Mouse (Mus musculus) embryonic facial prominence, embryonic 13.5 days (tissue): ENCODE data around the gene Bphl. TPM values are rescaled to one million over a fixed set of nuclear protein-coding genes. Genes with fewer than 3 reads are reported as not detected.
"Not testable (repeated sequence)": the region's sequence is repeated elsewhere in the genome, so short reads cannot be mapped to it uniquely, and the experiment has no call there.

Experiments
- ATAC-seq: fragments of 200-750 bp; cut with Nextera tagmentation; 2 replicates; pipeline ENCODE4 v1.8.0; 2017; ENCODE audit warnings: low read depth; ENCODE audit not compliant: insufficient number of reproducible peaks, insufficient read depth, low FRiP score, low TSS enrichment
- H3K27ac ChIP-seq: fragments of 300-500 bp; sonication (generic); 2 replicates; pipeline ENCODE4 v1.5.1; 2015; ENCODE audit warnings: moderate library complexity, mild to moderate bottlenecking, inconsistent platforms
- H3K27me3 ChIP-seq: fragments of 300-500 bp; sonication (generic); 2 replicates; pipeline ENCODE4 v1.6.1; 2015; ENCODE audit warnings: mild to moderate bottlenecking, inconsistent platforms
- H3K36me3 ChIP-seq: fragments of 300-500 bp; sonication (generic); 2 replicates; pipeline ENCODE4 v1.6.1; 2015; ENCODE audit warnings: mild to moderate bottlenecking, inconsistent platforms
- H3K4me1 ChIP-seq: fragments of 300-500 bp; sonication (generic); 2 replicates; pipeline ENCODE4 v1.6.1; 2015; ENCODE audit warnings: inconsistent platforms
- H3K4me2 ChIP-seq: fragments of 300-500 bp; sonication (generic); 2 replicates; pipeline ENCODE4 v1.6.1; 2015; ENCODE audit warnings: moderate library complexity, mild to moderate bottlenecking, inconsistent platforms
- H3K4me3 ChIP-seq: fragments of 300-500 bp; sonication (generic); 2 replicates; pipeline ENCODE4 v1.5.1; 2015; ENCODE audit warnings: mild to moderate bottlenecking, inconsistent platforms
- H3K9ac ChIP-seq: fragments of 300-500 bp; sonication (generic); 2 replicates; pipeline ENCODE4 v1.6.1; 2015; ENCODE audit warnings: mild to moderate bottlenecking, inconsistent platforms
- H3K9me3 ChIP-seq: fragments of 300-500 bp; sonication (generic); 2 replicates; pipeline ENCODE4 v1.6.1; 2016; ENCODE audit warnings: inconsistent platforms
- WGBS: fragments of 180-500 bp; shearing (Covaris S2); methylation state at CpG from one replicate; pipeline ENCODE4 v1.1.7; 2015; ENCODE audit warnings: mixed read lengths; 5-methylcytosine and 5-hydroxymethylcytosine counted together
- polyA plus RNA-seq: library from polyadenylated mRNA; unstranded; fragments of >200 nt; fragmentation: Nextera tagmentation; extraction: Ambion mirVana; gene quantifications from 2 replicates; pipeline ENCODE4 v1.2.1, GENCODE M21; 2015

Gene Bphl
- polyA plus RNA-seq, 1 experiment from 2014 or later: 50.8 TPM

DNA sequence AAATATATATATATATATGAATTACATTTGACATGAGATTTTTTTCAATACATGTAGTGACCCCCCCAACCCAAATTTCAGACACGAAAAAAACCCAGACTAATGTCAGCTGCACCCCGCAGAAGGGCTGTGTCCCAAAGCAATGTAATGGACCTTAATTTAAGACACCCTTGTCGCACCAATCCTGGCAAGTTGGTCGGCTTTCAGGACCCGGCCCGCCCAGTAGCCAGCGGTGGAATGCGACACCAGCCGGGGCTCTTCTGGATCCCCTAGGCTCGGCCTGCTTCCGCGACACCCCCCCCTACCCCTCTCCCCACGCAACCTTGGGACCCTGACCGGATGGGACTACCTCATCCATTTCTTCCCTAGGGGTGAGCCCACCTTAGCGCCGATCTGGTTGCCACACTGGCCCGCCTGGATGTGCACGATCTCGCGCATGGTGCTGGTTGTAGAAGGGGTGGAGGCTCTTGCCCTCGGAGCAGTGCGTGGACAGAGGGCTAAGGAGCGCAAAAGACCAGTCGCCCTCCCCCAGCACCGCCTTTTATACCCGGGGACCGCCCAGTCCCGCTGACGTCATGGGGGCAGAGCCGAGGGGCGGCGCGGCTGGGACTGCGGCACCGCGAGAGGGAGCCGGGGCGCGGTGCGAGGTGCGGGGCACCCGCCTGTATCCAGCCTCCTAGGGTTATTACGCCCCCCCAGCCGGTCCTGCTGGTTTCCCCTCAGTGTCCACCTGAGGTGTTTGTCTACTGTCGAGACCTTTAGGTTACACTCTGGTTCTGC lies 40.3 kb downstream of the Bphl start, which contains the start of gene Tubb2a:
Tubb2a (minus strand) TSS at position 516 of the 780 bp plus-strand sequence.
- H3K27me3 ChIP-seq: no peaks in the 10 kb centered on the region
- peak within 1 kb of the TSS; percentile 86 for H3K4me2 ChIP-seq
- H3K9ac ChIP-seq: peak within 1 kb of the TSS; percentile 82
- under 1% methylated on average over 45 of the region's 45 CpGs for WGBS
- peak within 1 kb of the TSS; percentile 64 for H3K27ac ChIP-seq
- ATAC-seq: peak; percentile 89
- peak within 1 kb of the TSS; percentile 71 for H3K4me3 ChIP-seq
- peaks cover 18% of the 10 kb centered on the region for H3K4me1 ChIP-seq
- H3K36me3 ChIP-seq: peaks cover 9% of the 10 kb centered on the region
- no peaks in the 10 kb centered on the region for H3K9me3 ChIP-seq

DNA sequence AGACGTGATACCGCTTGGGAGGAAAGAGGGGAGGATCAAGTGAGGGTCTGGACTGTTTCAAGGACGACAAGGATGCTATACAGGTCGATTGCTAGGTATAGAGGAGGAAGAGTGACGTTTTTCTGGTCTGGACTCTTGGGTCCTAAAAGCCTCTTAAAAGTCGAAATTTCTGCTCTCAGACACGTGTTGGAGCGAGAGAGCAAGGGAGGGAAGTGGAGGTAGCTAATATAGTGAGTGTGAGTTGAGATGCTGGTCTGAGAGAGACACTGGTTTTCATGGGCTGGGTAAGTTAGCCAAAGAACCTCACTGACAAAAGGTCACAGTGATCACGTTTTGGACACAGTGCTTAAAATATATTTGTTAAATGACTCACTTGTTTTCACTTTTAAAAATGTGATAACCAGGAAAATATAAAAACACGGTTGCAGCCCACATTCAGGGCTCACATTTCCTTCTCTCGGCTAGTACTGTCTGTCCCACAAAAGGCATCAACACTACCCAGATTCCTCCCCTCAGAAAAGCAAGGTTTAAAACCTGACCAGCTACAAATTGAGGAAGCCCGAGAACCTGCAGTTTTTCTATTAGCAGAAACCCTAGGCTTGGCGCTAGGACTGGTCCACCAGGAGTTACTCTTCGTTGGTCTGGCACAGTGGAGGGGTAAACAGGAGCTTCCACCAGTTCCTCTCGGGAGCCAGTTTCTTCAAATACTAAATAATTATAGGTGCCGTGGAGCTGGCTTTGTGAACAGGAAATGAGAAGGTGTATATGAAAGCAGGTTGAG lies 41.3 kb downstream of the Bphl start:
- peaks cover 9% of the 10 kb centered on the region for H3K36me3 ChIP-seq
- no peak for ATAC-seq
- H3K9me3 ChIP-seq: no peaks in the 10 kb centered on the region
- peak overlapping the region; percentile 82 for H3K9ac ChIP-seq
- WGBS: 34% methylated on average over 16 of the region's 16 CpGs
- peak overlapping the region; percentile 86 for H3K4me2 ChIP-seq
- peak overlapping the region; percentile 71 for H3K4me3 ChIP-seq
- no peak overlapping the region for H3K27ac ChIP-seq
- peaks cover 18% of the 10 kb centered on the region for H3K4me1 ChIP-seq
- no peaks in the 10 kb centered on the region for H3K27me3 ChIP-seq

DNA sequence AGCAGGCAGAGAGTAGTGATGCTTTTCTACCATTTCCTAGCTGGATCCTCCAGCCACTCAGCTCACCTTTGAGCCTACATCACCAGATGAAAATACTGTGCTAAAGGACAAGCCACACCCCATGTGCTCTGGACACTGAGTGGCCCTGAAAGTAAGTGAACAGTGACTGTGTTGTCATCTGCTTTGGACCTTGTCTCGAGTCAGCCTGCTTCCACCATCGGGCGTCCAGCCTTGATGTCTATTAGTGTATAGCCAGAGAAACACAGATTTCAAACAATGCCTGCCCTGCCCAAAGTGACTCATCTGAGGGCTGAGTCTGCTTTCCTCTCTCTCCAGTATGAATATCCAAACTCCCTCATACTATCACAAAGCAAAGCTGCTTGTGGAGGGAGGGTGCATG lies 42.4 kb downstream of the Bphl start:
- H3K4me1 ChIP-seq: peaks cover 18% of the 10 kb centered on the region
- H3K36me3 ChIP-seq: peaks cover 9% of the 10 kb centered on the region
- 76% methylated on average over 3 of the region's 3 CpGs for WGBS
- ATAC-seq: no peak
- no peak overlapping the region for H3K4me2 ChIP-seq
- no peaks in the 10 kb centered on the region for H3K27me3 ChIP-seq
- H3K9ac ChIP-seq: no peak overlapping the region
- H3K9me3 ChIP-seq: no peaks in the 10 kb centered on the region
- H3K27ac ChIP-seq: no peak overlapping the region
- H3K4me3 ChIP-seq: no peak overlapping the region

DNA sequence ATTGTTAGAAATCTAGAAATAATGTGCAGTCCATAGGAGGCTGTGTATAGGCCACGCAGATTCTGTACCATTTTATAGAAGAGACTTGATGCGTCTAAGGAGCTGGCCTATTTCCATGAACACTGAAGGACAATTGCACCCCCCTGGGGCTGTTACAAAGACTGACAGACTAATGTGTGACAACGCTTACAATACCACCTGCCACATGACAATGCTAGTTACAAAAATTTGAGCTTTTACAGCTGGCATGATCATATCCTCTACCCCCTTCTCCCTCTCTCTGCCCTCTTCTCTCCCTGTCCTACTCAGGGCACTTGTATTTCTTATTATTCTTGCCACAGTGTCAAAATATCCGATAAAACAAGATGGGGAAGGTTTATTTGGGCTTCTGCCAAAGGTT lies 44.5 kb downstream of the Bphl start:
- Histone ChIP-seq H3K4me3 (no peak overlapping the region), H3K27ac (no peak overlapping the region), H3K36me3 (no peaks in the 10 kb centered on the region), H3K27me3 (no peaks in the 10 kb centered on the region), H3K9me3 (no peaks in the 10 kb centered on the region), H3K9ac (no peak overlapping the region), H3K4me2 (no peak overlapping the region), H3K4me1 (peaks cover 10% of the 10 kb centered on the region)
- no peak for ATAC-seq
- 90% methylated on average over 4 of the region's 4 CpGs for WGBS

DNA sequence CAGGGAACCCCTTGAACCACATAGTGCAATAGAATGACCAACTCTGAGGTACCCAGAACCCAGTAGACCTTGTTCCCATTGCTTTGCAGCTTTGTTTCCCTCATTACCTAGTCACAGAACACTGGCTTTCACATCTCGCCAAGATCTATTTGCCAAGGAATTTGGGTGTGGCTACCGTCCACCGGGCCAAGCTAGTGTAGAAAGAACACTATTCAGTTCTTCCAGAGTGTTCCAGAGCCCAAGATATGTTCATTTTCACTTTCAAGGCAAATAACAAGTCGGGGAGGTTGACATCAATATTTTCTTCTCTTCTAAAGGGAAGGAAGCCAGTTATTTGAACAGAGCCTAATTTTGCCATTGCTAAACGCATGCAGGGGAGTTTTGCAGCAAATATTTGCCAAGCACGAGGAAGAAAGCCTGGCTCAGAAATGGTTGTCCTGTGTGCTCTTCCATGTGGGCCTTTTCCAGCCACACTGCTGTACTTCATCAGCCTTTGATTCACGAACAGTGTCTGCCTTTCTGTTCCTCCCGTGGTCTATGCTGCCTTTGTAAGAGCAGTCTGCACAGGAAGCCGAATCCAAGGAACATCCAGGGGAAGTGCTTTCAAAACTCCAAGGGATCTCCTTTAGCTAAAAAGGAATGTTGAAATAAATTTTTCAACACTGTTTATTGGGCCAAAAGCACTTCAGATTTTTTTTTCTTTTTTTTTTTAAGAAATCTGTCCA lies 46.8 kb downstream of the Bphl start:
- Histone ChIP-seq H3K4me3 (no peak overlapping the region), H3K27ac (no peak overlapping the region), H3K9me3 (no peaks in the 10 kb centered on the region)

DNA sequence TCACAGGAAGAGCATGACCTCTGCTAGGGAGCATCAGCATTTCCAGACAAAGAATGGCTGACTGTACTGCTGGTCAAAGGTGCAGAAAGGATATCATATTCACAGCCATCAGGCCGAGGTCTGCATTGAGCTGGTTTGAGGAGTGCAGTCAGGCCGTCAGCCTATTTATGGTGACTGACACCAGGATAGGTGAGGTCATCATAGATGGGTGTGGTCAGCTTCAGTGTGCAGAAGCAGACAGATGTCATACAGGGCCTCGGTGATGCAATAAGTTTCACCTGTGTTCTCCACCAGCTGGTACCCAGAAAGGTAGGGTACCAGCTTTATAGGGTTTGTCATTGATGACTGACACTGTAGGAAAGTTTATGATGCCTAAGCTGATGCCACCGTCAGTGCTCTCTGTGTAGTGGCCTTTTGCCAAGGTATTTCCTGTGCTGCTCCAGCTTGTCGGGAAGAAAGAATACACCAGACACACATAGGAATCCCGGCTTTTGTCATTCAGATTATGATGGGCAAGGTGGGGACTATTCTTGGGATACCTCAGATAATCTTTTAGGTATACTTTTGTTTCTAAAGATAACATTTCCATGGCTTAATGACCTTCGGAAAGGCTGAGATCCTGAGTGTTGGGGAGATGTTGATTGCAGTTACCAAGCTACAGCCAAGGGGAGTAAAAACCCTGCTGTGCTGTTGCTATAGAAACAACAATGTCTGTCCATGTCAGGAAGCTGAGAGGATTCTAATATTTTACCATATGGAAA lies 49.8 kb downstream of the Bphl start:
- no peak overlapping the region for H3K27ac ChIP-seq
- no peaks in the 10 kb centered on the region for H3K27me3 ChIP-seq
- ATAC-seq: no peak
- H3K36me3 ChIP-seq: no peaks in the 10 kb centered on the region
- H3K4me1 ChIP-seq: peaks cover 11% of the 10 kb centered on the region
- no peak overlapping the region for H3K4me2 ChIP-seq
- no peak overlapping the region for H3K4me3 ChIP-seq
- H3K9me3 ChIP-seq: no peaks in the 10 kb centered on the region
- no peak overlapping the region for H3K9ac ChIP-seq
- WGBS: 59% methylated on average over 7 of the region's 7 CpGs

More for the DNA sequence above, 46.8 kb downstream of the Bphl start:
- Histone ChIP-seq H3K36me3 (no peaks in the 10 kb centered on the region), H3K4me2 (no peak overlapping the region), H3K27me3 (no peaks in the 10 kb centered on the region), H3K4me1 (peaks cover 8% of the 10 kb centered on the region), H3K9ac (no peak overlapping the region)
- 61% methylated on average over 9 of the region's 9 CpGs for WGBS
- ATAC-seq: no peak

DNA sequence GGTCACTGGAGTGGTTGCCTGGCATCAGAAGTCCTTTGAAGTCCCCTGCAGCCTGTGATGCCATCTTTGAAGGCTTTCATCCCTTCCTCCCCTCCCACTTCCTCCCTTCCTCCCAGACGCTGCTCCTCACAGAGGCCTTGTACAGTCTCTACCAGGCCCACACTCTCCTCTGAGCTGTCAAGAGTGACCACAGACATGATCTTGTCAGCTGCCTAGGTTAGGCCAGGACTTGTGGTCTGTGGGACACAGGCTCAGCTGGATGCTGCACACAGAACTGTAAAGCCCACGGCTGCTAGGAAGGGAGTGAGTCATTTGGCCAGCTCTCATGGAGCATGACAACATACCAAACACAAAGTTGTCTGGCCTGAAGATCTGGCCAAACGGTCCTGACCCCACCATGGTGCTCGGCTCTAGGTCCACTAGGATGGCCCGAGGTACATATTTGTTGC lies 50.8 kb downstream of the Bphl start:
- ATAC-seq, H3K9me3 ChIP-seq, H3K36me3 ChIP-seq, H3K4me2 ChIP-seq, H3K9ac ChIP-seq, H3K27me3 ChIP-seq, H3K4me3 ChIP-seq: not testable (repeated sequence)
- H3K27ac ChIP-seq: 0 out of 2 replicates have a peak overlapping the region, but pooled peaks have one; percentile 16
- peaks cover 11% of the 10 kb centered on the region for H3K4me1 ChIP-seq
- WGBS: 63% methylated on average over 5 of the region's 5 CpGs

DNA sequence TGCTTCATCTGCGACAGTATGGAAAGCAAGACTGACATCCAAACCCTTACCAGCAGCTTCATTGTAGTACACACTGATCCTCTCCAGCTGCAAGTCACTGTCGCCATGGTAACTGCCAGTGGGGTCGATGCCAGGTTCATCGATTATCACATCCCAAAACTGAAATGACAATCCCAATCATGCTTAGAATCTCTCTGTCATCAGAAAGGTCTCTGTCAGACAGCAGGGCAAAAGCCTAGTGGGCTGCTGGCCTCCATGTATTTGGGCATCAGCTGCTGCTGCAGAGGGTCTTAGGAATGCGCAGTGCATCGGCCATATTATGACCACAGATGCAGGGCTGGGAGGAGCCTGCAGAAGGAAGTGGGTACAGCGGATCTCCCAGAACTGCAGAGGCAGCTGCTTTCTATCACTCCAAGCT lies 51.5 kb downstream of the Bphl start:
- 38% methylated on average over 7 of the region's 7 CpGs for WGBS
- ATAC-seq: no peak
- H3K4me2 ChIP-seq: peak overlapping the region; percentile 33
- H3K9ac ChIP-seq: no peak overlapping the region
- peak overlapping the region; percentile 48; the same call in 1 of the 2 replicates for H3K27ac ChIP-seq
- no peak overlapping the region for H3K4me3 ChIP-seq
- no peaks in the 10 kb centered on the region for H3K9me3 ChIP-seq
- no peaks in the 10 kb centered on the region for H3K36me3 ChIP-seq
- peaks cover 11% of the 10 kb centered on the region for H3K4me1 ChIP-seq
- H3K27me3 ChIP-seq: no peaks in the 10 kb centered on the region

DNA sequence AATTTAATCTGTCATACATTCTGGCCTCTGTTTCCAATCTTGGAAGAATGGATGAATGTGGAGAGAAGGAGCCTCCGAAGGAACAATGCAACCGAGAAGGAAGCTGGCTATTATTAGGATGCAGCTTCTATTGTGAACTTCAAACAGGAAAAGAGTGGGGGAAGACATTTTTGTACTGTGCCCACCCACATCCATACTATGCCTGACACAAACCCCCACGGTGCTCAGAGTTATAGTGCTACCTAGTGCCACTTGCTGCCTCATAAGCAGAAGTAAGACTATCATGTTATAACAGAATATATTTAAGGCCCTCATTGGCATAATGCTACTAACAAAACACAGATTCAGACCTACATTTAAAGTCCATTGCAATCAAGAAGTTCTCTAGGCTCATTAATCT lies 52.0 kb downstream of the Bphl start:
- Histone ChIP-seq H3K4me2 (peak overlapping the region; percentile 33), H3K36me3 (no peaks in the 10 kb centered on the region), H3K27me3 (no peaks in the 10 kb centered on the region), H3K4me1 (peaks cover 11% of the 10 kb centered on the region), H3K4me3 (no peak overlapping the region), H3K9ac (no peak overlapping the region), H3K27ac (peak overlapping the region; percentile 48; the same call in 1 of the 2 replicates), H3K9me3 (no peaks in the 10 kb centered on the region)
- WGBS: 31% methylated on average over 3 of the region's 3 CpGs
- ATAC-seq: no peak

DNA sequence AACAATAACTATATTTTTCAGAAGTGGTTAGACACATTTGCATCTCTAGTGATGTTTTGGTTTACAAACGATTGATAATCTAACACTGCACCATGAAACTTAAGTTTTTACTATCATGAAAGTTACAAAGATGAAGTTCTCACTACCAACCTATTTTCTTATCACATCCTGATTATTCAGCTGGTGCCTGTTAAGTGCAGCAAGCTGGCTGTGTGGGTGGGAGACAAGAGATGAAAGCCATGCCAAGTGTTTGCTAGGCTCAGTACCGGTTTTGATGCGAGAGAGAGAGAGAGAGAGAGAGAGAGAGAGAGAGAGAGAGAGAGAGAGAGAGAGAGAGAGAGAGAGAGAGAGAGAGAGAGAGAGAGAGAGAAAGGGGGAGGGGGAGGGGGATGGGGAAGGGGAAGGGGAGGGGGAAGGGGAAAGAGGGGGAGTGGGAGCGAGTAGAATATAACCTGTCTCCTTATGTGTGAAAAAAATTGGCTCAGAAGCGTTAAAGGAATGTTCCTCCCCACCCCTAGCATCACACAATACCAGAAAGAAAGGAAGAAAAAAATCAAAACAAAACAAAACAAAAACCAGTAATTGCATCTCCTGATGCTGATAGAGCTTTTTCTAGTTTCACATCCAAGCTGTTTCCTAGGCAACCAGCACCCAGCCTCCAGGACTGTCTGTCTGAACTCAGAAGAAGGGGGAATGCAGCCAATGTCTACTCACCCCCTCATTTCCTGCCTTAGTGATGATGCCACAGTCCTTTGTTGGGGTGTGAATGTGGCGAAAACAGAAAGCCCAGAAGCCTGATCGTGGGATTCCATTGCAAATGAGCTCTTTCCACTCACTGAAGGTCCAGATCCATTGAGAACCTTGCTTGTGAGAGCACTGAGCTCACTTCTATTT lies 58.4 kb downstream of the Bphl start:
- ATAC-seq: no peak
- H3K9me3 ChIP-seq: no peaks in the 10 kb centered on the region
- H3K9ac ChIP-seq: no peak overlapping the region
- no peak overlapping the region for H3K27ac ChIP-seq
- WGBS: 38% methylated on average over 7 of the region's 7 CpGs
- H3K4me3 ChIP-seq: no peak overlapping the region
- no peaks in the 10 kb centered on the region for H3K27me3 ChIP-seq
- H3K4me1 ChIP-seq: peaks cover 8% of the 10 kb centered on the region
- no peaks in the 10 kb centered on the region for H3K36me3 ChIP-seq
- no peak overlapping the region for H3K4me2 ChIP-seq
